Mouse (Mus musculus) hindbrain, postnatal 0 days (tissue): ENCODE measurements around the gene Cdc16. TPM values are rescaled to one million over a fixed set of nuclear protein-coding genes. Genes with fewer than 3 reads are reported as not detected.

Source experiments
- ATAC-seq: fragments of 200-750 bp; cut with Nextera tagmentation; 2 replicates; pipeline ENCODE4 v1.8.0; 2017; ENCODE audit warnings: mild to moderate bottlenecking, moderate TSS enrichment, moderate library complexity
- DNase-seq: peaks from one replicate; pipeline ENCODE4 v3.0.0-alpha.2; 2015; ENCODE audit warnings: low spot score
- H3K27ac ChIP-seq: fragments of 300-500 bp; sonication (generic); 2 replicates; pipeline ENCODE4 v1.5.1; 2014; ENCODE audit warnings: mild to moderate bottlenecking
- H3K27me3 ChIP-seq: fragments of 300-500 bp; sonication (generic); 2 replicates; pipeline ENCODE4 v1.6.1; 2014; ENCODE audit warnings: low read length, mixed read lengths; ENCODE audit not compliant: insufficient read depth
- H3K36me3 ChIP-seq: fragments of 300-500 bp; sonication (generic); 2 replicates; pipeline ENCODE4 v1.6.1; 2014; ENCODE audit warnings: low read length, mixed read lengths; ENCODE audit not compliant: insufficient read depth
- H3K4me1 ChIP-seq: fragments of 300-500 bp; sonication (generic); 2 replicates; pipeline ENCODE4 v1.6.1; 2014; ENCODE audit warnings: antibody characterized with exemption, low read length, mixed read lengths; ENCODE audit not compliant: insufficient read depth
- H3K4me2 ChIP-seq: fragments of 300-500 bp; sonication (generic); 2 replicates; pipeline ENCODE4 v1.6.1; 2014; ENCODE audit warnings: low read depth, mild to moderate bottlenecking, low read length, moderate library complexity, mixed read lengths
- H3K4me3 ChIP-seq: fragments of 300-500 bp; sonication (generic); 2 replicates; pipeline ENCODE4 v1.5.1; 2014; ENCODE audit warnings: low read length
- H3K9ac ChIP-seq: fragments of 300-500 bp; sonication (generic); replicated peaks from 2 replicates; pipeline ENCODE4 v1.6.1; 2014; ENCODE audit warnings: mild to moderate bottlenecking, low read length, moderate library complexity, mixed read lengths
- H3K9me3 ChIP-seq: fragments of 300-500 bp; sonication (generic); 2 replicates; pipeline ENCODE4 v1.6.1; 2016; ENCODE audit warnings: low read length, mixed read lengths
- CTCF ChIP-seq: IDR thresholded peaks from 2 replicates; pipeline ENCODE4 v1.5.1; 2016; ENCODE audit warnings: antibody characterized with exemption, control low read depth, low read depth
- WGBS: fragments of 180-500 bp; shearing (Covaris S2); extraction: QIAGEN DNeasy Blood & Tissue Kit; methylation state at CpG from one replicate; pipeline ENCODE4 v1.1.7; 2014; 5-methylcytosine and 5-hydroxymethylcytosine counted together
- polyA plus RNA-seq: library from polyadenylated mRNA; unstranded; fragments of >200 nt; fragmentation: Nextera tagmentation; extraction: Ambion mirVana; gene quantifications from 2 replicates; pipeline ENCODE4 v1.2.1, GENCODE M21; 2015
- total RNA-seq: library from RNA; depleted of rRNA; stranded (reverse); fragments of >200 nt; gene quantifications from 2 replicates; pipeline ENCODE4 v1.2.3, GENCODE M21; 2014; rRNA removed

Gene Cdc16
- total and polyA plus RNA-seq, 2 experiments from 2014 or later = 97.7 to 99.9 TPM

DNA sequence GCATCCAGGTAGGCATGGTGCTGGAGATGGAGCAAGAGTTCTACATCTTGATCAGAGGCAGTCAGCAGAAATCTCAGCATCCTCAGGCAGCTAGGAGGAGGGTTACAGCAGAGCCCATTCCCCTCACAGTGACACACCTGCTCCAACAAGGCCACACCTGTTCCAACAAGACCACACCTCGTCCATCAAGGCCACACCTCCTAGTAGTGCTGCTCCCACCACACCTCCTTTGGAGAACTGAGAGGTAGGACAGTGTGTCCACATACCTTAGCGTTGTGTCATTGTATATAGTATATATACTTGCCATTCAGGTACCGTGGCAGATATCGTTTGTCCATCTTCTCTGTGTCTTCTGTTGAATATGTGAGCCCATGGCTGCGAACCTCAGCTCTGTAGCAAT, 40.2 kb downstream of the Cdc16 start:
- no peaks in the 10 kb centered on the region for H3K4me1 ChIP-seq
- WGBS = 96% methylated on average over 5 of the region's 5 CpGs
- H3K27ac ChIP-seq = no peak overlapping the region
- no peaks in the 10 kb centered on the region for H3K27me3 ChIP-seq
- ATAC-seq (no peak), DNase-seq (no peak)
- H3K9me3 ChIP-seq = no peaks in the 10 kb centered on the region
- TF ChIP-seq CTCF = no peak
- no peak overlapping the region for H3K4me3 ChIP-seq
- H3K36me3 ChIP-seq = peaks cover 35% of the 10 kb centered on the region
- H3K4me2 ChIP-seq = no peak overlapping the region
- no peak overlapping the region for H3K9ac ChIP-seq

DNA sequence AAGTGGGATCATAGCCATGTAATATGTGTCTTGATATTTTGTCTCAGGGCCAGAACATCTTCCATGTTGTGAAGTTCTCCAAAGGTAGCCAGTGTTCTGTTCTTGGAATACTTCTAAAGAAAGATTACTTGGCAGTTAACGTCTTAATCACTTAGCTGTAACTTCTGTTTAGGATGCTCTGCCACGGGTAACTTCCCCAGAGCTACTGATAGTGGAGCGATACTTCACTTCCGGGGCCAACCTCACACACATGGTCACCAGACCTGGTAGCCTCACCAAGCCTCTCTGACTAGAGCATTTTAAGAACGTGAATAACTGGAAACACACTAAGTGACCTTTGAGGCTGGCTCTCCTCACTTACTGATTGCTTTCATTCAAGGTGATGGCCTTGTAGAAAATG, 42.1 kb downstream of the Cdc16 start:
- no peak overlapping the region for H3K9ac ChIP-seq
- H3K9me3 ChIP-seq = no peaks in the 10 kb centered on the region
- TF ChIP-seq CTCF = no peak
- no peak for ATAC-seq
- H3K4me1 ChIP-seq = no peaks in the 10 kb centered on the region
- peaks cover 31% of the 10 kb centered on the region for H3K36me3 ChIP-seq
- H3K4me2 ChIP-seq = no peak overlapping the region
- DNase-seq = no peak
- 95% methylated on average over 5 of the region's 5 CpGs for WGBS
- H3K27ac ChIP-seq = no peak overlapping the region
- H3K27me3 ChIP-seq = no peaks in the 10 kb centered on the region
- no peak overlapping the region for H3K4me3 ChIP-seq

DNA sequence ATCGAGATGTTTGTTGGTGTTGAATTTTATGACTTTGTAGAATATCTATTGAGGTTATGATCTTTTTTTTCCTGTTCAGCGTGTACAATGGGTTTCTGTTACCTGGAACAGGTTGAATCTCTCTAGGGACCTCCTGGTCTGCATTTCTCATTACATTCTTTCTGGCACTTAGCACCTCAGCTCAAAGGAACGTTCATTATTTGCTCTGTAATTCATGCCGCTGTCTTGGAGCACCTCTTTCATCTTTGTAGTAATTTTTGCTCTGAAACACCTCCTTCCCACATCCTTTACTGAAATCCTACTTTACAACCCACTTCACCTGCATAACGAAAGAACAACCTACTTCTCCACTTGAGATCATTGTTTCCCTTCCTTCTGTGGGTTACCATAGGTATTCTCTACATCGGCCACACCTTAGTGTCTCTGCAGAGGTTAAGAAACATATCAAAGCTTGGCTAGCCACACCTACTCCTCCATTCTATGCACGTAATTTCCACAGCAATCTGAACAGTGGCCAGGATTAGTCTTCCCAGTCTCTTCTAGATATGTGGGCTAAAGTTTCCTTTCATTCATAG, 71.2 kb downstream of the Cdc16 start:
- DNase-seq (no peak), ATAC-seq (no peak)
- no peaks in the 10 kb centered on the region for H3K36me3 ChIP-seq
- WGBS = 80% methylated on average over 7 of the region's 7 CpGs
- no peaks in the 10 kb centered on the region for H3K4me1 ChIP-seq
- H3K9ac ChIP-seq = no peak overlapping the region
- no peaks in the 10 kb centered on the region for H3K9me3 ChIP-seq
- no peak overlapping the region for H3K4me2 ChIP-seq
- H3K4me3 ChIP-seq = no peak overlapping the region
- no peak overlapping the region for H3K27ac ChIP-seq
- H3K27me3 ChIP-seq = no peaks in the 10 kb centered on the region
- TF ChIP-seq CTCF = no peak

Other genes with a start within 250 kb of the Cdc16 start
- 2.8 TPM in 1 of 2 replicates, not detected in the other for gene 1700029H14Rik, start 195.2 kb upstream of the Cdc16 start, total RNA-seq
- gene 1700029H14Rik, start 195.2 kb upstream of the Cdc16 start, polyA plus RNA-seq = 0.30 and 0.57 TPM in 2 replicates
- gene Rasa3, start 80.1 kb upstream of the Cdc16 start, total RNA-seq = 84.7 and 85.2 TPM in 2 replicates
- gene Rasa3, start 80.1 kb upstream of the Cdc16 start, polyA plus RNA-seq = 29.4 and 33.5 TPM in 2 replicates
- gene Cfap97d2, start 51.8 kb upstream of the Cdc16 start, total RNA-seq = 0.54 and 0.84 TPM in 2 replicates
- 1.8 TPM in 2 replicates for gene Cfap97d2, start 51.8 kb upstream of the Cdc16 start, polyA plus RNA-seq
- 14.7 and 20.6 TPM in 2 replicates for gene Upf3a, start 27.9 kb downstream of the Cdc16 start, total RNA-seq
- 44.9 and 51.3 TPM in 2 replicates for gene Upf3a, start 27.9 kb downstream of the Cdc16 start, polyA plus RNA-seq
- not detected in 2 replicates for gene AF366264, start 80.7 kb downstream of the Cdc16 start, total RNA-seq
- gene AF366264, start 80.7 kb downstream of the Cdc16 start, polyA plus RNA-seq = not detected in 2 replicates
- gene Champ1, start 112.0 kb downstream of the Cdc16 start, total RNA-seq = 32.9 and 41.1 TPM in 2 replicates
- gene Champ1, start 112.0 kb downstream of the Cdc16 start, polyA plus RNA-seq = 32.3 and 35.9 TPM in 2 replicates
- gene Coprs, start 132.6 kb downstream of the Cdc16 start, total RNA-seq = 61.6 and 65.3 TPM in 2 replicates
- gene Coprs, start 132.6 kb downstream of the Cdc16 start, polyA plus RNA-seq = 140 and 144 TPM in 2 replicates